Mouse (Mus musculus) kidney, adult 8-10 months (tissue): ENCODE measurements around the gene C2cd5.

Experiments used
- DNase-seq, 2 experiments: peaks; one replicate each; pipeline ENCODE4 v3.0.0; 2022

C2cd5 gene

DNA sequence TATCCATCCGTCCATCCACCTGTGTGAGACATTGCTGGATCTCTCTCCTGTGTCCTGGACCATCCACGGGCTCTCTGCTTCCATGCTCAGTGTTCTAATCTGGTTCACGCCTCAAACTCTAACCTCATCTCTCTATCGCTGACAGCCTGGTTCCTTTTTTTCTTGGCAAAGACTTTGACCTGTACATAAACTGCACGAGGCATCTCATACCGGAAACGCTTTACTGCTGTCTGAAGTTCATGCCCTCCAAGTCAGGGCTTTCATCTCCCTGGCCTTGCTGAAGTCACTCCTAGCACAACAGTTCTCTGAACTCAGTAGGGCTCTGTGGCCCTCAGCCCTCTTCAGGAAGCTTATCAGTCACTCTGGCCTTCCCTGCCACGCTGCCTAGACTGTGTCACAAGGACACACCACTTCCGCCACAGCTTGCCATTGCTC, 15.1 kb upstream of the C2cd5 start:
- peak; percentile 25 to 49 for DNase-seq

DNA sequence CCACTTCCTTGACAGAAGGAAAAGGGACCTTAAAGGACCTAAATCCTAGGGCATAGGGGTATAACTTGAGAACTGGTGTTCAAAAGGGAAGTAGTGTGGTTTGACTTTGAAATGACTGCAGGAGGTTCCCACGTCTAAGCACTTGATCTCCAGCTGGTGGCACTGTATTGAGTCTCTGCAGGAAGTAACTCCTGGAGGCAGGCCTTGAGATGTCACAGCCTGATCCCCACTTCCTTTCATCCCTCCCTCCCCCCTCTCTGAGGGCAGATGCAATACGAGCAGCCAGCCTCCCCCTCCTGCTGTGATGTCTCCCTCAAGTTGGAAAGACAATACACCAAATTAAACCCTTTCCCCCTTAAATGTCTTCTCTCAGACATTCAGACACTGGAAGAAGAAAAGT, 14.6 kb upstream of the C2cd5 start:
- peak; percentile 41 to 58 for DNase-seq

DNA sequence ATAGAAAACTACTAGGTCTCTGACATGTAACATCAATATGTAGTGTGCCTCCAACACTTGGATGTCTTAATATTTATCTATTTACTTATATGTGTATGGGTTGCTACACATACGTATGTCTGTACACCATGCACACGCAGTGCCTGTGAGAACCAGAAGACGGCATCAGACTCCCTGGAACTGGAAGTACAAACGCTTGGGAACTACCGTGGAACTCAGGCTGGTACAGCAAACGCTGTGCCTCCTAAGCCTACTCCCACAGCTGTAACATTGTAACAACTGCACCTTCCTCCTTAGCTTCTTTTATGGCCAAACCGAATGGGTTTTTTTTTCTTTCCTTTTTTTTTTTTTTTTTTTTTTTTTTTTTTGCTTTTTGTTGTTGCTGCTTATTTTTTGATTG, 10.4 kb upstream of the C2cd5 start:
- DNase-seq: peak in 1 of 2 experiments; percentile 12

DNA sequence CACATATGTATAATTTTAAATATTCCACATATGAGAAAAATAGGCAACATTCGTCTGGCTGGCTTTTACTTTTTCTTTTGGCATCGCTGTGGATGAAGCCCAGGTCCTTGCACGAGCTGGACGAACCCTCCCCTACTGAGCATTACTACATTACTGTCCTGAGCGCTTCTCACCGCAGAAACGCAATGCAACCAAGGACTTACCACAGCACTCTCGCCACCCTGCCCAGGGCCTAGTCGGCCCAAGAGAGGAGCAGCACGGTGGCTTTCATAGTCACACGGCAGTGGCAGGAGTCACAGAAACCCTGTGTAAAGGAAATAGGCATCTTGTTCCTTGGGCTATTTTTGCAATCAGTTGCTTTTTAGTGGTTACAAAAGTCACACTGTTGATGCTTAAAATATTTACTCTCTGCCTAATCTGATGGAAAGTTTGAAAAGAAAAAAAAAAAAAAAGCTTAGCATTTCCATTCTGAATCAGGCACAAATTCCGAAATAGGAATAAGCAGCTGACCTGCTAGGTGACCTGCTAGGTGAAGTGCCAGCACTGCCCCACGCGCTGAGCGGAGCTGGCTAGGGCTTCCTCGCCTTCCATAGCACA, 9.8 kb upstream of the C2cd5 start:
- DNase-seq: no peak

DNA sequence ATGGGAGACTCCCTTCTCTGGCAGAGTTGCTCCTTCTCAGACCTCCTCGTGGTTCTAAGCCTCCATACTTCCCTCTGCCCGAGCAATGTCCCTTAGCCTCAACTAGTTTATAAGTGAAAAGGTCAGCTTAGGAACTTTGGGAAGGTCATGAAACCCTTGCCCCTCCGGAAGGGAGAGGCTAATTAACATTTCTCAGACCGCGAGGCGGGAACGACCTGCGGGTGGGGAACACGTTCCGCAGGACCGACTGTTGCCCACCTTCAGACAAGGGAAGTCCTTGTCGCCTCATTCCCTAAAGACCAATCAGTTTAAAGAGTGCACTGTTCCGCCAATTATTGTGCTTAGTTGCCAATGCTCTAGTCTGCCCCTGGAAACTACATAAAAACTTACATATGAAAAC, 8.1 kb upstream of the C2cd5 start:
- no peak for DNase-seq

DNA sequence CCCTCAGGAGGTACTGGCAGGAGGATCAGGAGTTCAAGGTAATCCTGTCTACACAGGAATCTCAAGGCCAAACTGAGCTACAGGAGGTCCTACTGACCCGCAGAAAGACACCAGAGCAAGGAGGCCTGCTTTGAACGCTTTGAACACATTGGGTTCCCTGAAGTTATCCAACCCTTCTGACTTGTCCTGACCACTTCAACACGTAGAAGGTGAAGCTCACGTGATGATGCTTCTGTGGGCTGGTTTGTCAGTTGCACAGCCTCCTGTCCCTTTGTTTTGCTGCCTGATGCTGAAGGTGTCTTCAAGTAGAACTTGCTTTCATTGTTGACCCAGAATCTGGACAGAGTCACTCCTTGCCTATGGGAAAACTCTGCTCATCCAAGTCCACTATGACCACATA, 7.7 kb upstream of the C2cd5 start:
- no peak for DNase-seq

DNA sequence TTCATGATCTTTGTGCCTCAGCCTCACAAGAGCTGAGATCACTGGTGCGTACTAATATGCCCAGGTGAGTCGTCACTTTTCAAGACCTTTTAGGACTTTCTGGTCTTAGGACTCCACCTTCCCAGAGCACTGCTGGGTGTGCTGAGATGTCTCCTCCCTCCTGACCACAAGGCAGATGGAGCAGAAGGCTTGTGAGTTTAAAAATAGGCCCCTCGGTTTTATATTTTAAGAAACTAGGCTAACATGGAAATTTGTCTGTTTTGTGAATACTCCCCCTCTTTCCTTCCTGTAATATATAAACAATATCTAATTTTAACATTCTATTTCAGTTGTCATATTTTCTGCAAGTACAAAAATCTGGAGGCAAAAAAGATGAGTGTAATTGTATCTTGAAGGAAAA, 5.8 kb upstream of the C2cd5 start:
- no peak for DNase-seq

DNA sequence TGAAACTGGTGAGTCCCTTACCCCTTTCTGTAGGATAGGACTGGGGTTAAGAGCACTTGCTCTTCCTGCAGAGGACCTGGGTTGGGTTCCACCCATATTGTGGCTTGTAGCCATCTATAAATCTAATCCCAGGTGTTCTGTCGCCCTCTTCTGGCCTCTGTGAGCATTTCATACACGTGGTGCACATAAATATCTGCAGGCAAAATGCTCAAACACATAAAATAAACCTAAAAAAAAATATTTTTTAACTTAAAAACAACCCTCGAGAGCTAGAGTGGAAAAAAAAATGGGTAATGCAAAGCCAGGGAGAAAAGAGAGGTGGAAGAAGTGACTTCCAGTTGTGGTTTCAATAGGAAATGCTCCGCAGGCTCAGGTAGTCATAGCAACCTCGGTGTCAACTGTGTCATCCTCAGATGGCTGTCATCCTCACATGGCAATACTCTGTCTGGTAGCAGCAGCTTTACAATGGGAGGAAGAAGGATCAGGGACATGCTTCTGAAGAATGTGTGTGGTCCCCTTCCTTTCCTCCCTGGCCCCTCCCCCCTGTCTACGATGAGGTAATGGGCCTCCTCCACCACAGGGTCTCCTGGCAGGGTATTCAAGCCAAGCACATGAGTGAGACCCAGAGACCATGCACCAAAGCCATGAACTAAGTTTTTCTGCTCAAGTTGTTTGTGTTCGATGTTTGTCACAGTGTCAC, 4.2 kb upstream of the C2cd5 start:
- no peak for DNase-seq

DNA sequence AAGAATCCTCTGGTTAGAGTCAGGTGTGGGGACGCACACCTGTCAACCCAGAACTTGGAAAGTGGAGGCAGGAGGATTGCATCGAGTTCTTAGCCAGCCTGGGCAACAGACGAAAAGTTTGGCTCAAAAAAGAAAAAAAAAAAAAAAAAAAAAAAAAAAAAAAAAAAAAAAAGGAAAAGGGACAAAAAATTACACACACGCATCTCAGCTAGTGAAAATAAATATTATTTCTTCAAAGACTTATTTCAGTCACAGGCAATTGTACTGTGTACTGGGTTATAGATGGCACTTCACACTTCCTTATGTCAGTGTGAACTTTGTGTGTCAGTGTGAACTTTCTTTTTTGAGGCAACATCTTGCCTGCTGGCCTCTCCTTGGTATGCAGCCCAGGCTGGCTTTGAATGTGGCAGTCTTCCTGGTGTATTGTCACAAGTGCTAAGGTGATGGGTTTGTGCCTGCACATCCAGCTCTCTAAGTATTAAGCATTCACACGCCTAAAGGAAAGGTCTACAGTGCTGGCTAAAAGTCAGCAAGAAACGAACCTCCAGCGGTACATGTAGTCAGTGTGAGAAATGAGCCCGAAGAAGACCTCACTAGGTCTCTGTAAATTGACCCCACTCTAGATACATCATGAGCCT, 656 bp upstream of the C2cd5 start:
- no peak for DNase-seq

DNA sequence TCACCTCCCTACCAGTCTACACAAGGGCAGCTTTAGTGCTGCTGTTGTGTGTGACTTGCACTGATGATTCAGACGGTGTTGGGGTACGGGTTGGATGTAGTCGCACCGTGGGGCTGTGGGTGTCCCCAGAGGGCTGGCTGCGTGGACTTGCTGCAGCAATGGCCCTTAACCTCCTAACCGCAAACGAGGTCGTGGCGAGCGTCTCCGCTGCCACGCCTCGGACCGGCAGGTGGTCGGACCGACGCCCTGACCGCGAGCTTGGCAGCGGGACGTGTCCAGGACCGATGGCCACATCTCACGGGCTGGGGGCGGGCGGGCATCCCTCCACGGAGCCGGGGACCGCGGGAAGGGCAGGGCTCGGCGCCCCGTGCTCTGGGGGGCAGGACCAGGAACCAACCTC, 660 bp downstream of the C2cd5 start:
- DNase-seq: peak; percentile 30 to 33

DNA sequence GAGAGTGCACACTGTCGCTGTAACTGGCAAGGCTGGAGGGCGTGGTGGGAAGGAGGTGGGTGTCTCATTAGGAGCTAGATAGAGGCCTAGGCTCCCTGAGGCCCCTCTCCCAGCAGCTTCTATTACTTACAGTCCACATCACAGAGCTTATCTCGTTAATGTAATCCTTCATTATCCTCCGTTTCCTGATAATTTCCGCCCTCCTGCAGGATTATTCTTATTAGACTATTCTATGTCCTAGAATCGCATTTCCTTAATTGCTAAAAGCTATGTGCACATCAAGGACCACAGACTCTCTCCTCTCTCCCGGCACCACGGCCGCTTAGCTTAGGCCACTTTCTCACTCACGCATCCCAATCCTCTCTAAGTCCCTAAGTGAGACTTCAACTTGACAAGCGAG, 4.8 kb downstream of the C2cd5 start:
- DNase-seq: no peak

DNA sequence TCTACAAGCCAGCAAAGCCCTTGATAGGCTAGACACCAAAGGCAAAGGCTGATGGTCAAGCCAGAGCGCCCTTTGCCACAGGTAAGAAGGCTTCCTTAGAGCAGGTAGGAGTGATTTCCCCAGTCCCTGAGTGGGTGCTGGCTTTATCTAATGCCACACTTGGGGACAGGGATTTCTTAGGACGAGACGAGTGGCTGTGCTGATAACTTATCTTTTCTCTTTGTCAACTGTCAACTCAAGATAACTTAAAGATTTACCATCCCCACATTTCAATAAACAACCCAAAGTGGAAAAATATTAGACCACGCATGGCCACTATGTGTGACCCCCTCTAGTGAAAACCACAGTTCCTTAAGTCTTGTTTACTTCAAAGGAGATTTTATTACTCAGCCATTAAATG, 7.1 kb downstream of the C2cd5 start:
- DNase-seq: no peak

DNA sequence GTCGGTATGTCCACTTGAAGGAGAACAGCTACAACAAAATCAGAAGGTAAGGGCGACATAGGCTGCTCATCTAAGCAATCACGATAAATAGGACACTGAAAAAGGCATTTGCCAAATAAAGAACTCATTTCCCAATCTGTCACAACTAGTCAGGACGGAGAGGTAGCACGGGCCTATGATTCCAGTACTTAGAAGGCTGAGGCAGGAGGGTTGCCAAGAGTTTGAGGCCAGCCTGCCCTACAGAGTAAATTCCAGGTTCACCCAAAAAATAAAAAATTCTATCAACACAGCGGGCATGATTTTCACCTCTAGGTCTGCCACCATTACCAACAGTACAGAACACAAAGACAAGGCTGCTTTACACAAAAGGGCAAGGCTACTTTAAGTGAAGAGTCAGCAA, 8.9 kb downstream of the C2cd5 start:
- DNase-seq: no peak

DNA sequence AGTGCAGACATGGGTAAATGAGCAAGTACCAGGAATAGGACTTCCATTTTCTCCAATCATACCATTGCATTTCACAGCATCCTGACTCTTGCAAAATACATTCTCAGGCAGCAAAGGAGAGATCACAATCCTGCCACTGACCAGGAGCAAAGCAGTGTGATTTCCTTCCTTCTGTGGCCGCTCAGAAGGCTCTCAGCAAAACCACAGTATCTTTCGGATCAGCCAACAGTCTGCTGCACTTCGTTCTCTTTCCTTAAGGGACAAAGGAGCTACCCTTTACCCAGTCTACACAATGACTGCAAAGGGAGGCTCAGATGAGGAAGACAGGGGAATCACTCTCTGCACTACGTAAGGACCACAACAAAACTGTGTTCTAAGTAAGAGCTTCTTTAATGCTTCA, 12.6 kb downstream of the C2cd5 start:
- no peak for DNase-seq

DNA sequence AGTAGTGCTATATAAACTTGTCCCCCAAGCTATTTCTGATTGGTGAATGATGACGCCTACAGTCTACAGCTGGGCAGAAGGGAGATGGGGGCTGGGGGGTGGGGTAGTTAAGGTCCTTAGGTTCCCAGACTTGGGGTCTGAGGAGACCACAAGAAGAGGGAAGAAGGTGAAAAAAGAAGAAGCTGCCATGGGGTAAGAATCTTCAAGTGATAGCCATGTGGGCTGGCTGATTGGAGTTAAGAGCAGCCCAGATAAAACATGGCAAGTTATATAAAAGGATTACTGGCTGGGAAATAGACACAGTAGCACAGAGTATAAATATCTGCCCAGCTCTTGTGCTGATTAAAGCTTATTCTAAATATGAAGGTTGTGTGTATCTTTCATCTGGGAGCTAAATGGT, 14.0 kb downstream of the C2cd5 start:
- DNase-seq: no peak

DNA sequence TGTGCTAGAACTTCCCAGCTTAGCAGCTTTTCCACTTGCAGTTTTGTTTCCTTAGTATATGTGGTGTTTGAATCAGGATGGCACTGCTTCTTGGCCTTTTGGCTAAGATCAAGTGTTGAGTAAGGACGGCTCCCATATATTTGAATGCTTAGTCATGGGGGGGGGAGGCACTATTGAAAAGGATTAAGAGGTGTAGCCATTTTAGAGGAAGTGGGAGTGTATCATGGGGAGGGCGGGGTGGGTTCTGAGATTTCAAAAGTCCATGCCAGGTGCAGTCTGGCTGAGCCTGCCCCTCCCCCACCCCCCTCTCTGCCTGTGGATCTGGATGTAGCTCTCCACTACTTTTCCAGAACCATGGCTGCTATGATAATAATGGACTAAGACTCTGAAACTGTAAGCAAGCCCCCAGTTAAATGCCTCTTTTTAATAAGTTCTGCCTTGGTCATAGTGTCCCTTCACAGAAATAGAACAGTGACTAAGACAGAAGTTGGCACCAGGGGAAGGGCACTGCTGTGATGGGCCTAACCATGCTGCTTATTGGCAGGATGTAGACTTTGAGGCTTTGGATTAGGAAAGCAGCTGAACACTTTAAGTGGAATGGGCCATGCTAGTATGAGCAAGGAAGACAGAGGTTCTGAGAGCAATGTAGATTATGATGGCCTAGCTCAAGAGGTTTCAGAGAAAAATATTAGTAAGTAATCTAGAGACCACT, 15.5 kb downstream of the C2cd5 start:
- DNase-seq: no peak

DNA sequence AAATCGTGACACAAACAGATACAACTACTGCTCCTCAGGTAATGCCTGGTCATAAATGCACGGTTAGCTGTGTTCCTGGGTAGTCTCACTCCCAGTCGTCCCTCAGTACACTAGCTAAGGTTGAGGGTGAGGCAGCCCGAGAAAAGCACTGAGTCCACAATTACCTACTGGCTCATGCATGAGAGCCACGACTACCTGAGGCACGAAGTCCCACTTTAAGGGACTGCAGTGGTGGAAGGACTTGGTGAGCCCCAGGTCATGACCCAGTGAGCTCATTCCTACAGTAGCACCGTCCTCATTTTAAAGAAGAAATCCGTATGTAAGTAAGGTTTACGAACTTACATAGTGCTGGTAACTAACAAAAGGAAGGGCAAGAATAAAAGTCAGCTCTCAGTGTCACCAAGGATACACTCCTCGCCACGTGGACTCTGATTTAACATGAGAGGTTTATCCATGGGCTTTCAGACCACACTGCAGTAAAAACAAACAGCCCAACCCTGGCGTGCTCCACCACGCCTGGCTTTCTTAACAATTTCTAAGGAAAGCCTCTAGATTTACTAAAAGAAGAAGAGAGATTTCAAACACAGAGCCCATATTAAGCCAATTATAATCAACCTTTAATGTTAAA, 18.3 kb downstream of the C2cd5 start:
- no peak for DNase-seq

DNA sequence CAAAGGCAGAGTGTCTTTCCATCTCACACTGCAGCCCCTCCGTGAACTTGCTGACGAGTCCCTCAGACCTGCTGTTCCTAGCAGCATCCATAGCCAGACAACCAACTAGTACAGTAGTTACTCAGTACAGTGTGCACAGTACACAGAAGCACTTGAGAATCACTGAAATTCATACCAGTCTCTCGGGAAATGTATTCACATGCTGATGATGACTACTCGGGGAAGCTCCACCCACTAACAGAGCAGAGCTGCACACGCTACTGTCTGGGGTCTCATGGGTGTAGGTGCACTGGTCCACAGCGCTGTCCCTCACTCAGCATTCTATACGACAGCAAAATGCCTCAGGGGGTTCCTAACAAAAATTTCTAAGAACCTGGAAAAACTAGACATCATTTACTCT, 19.2 kb downstream of the C2cd5 start:
- no peak for DNase-seq

DNA sequence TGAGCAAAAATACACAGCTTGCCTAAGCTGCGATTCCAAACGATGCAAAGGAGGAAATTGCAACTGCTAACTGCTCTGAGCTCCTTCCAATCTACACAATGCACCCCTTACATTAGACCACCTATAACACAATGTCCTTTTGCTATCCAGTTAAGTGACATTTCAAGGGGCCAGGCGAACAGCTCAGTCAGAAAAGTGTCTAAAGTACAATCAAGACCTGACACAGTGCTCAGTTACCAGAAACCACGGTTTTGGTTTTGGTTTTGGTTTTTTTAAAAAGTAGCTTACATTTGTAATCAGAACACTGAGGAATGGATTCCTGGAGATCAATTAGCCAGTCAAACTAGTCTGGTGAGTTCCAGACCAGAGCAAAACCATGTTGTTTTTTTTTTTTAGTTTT, 20.8 kb downstream of the C2cd5 start:
- DNase-seq: no peak

DNA sequence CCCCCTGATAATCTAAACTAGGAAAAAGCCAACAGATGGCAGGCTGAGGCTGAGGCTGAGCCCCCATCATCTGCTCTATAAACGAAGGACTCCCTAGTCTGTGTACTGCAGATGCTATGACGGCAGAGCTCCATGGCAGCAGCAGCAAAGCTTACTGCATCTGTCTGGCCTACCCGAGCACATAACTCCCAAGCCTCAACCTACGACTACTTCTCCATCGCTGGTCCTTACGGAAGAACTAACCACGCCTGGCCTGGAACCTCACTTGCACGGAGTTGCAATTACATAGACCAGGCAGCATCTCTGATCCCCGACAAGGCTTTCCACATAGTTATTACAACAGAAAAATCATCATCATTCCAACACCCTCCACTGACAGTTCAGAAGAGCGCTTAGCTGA, 23.5 kb downstream of the C2cd5 start:
- DNase-seq: no peak

DNA sequence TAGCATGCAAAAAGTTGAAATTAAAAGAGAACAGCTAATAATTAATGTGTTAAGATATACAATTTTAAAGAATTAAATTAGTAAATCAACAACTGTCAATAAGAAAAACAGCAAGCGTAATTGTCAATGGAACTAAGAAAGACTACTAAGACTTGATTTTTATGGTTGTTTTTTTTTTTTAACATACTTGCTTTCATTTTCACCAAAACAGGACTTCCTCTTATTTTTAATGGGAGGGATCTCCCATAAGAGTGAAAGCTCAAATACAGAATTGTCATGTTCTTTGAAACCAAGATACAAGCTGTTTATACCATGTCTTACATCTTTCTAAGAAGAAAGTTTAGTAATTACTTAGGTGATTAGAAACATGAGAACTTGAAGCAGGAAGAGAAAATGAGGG, 26.0 kb downstream of the C2cd5 start:
- DNase-seq: no peak

DNA sequence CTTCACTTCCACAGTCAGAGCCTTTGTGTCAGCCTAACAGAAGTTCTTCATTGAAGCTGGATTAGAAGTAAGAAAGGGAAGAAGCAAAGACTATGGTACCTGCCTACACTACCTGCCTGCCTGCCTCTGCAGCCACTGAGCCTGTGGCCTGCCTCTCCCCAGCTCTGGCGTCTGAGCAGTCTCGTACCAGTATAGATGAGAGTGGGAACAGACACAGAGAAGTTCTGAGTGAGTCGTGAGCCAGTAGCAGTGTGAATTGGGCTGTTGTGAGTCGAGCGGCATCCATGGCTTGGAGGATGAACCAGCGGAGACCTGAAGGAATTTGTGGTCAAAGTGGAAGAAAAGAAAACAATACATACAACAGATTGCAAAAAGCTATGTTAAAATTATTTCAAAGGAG, 26.5 kb downstream of the C2cd5 start:
- no peak for DNase-seq

DNA sequence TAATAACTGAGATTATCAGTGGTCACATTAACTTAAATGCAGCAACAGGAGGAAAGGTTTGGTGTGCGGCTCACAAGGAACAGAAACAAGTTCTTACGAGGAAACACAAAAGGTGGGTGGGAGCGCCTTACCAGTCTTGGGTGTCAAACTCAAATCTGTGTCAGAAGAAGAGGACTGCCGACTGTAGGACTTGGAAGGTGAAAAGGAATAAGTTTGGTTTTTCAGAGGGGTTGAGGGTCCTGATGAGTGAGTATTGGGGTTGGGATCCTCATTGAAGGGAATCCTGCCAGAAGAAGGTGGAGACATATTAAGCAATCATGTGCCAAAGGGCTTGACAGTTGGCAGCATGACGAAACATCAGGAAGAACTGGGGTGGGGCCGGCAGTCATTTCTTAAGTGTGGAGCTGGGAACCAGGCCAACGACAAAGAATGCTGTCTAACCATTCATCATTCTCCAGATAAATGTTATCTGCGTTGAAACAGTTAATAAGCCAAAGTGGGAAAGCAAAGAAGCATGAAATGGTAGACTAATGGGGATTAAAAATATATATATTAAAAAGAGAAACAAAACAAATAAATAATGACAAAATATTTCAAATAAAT, 27.4 kb downstream of the C2cd5 start:
- DNase-seq: peak; percentile 29 to 31
